Mouse (Mus musculus) cortical plate, adult 2 months (tissue): ENCODE data around the gene Ctsd.

Source experiments
- CTCF ChIP-seq: fragments of 200-500 bp; IDR thresholded peaks from 2 replicates; pipeline ENCODE4 v1.5.1; 2011; ENCODE audit warnings: mild to moderate bottlenecking, control low read depth, low read length; ENCODE audit not compliant: insufficient read depth; ENCODE audit errors: extremely low read depth
- POLR2A ChIP-seq: fragments of 200-500 bp; IDR thresholded peaks from 2 replicates; pipeline ENCODE4 v1.6.1; 2011; ENCODE audit warnings: mild to moderate bottlenecking, low read length, control low read depth; ENCODE audit not compliant: insufficient read depth; ENCODE audit errors: extremely low read depth

DNA sequence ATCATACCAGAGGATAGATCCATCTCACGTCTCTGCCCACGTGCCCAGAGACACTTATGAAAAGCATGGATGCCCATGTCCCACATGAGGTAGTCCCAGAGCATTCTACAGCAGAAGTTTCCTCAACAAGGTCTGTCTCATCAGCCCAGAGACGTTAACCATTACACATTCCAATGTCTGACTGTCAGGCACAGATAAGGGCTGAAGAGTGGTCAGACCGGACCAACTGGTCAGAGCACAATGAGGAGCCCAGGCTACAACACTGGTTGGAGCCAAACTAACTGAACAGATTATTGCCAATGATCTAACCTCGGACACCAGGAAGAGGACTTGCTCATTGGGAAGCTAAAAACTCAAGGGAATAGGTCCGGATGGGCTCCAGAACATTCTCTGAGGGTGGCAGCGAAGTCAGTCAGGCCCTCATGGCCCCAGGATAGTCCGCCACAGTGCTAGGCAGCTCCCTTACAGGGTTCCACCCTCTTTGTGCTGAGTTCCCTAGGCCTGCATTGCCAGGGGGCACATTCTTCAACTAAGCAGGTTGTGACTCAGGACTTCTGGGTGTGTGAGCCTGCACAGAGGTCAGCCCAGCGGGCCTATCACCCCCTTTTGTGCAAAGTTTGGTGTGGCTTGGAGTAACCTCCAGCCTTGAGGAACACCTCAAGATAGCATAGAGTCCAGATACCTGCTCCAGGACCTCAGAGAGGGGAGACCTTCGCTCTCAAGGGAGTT lies 46.5 kb upstream of the Ctsd start, which contains the start of gene Syt8:
- TF ChIP-seq POLR2A (no peak), CTCF (no peak)
